Mouse (Mus musculus): ENCODE data around the gene Isg20l2.
"Not testable (repeated sequence)": the region's sequence is repeated elsewhere in the genome, so short reads cannot be mapped to it uniquely, and the experiment has no call there.

Isg20l2 gene

DNA sequence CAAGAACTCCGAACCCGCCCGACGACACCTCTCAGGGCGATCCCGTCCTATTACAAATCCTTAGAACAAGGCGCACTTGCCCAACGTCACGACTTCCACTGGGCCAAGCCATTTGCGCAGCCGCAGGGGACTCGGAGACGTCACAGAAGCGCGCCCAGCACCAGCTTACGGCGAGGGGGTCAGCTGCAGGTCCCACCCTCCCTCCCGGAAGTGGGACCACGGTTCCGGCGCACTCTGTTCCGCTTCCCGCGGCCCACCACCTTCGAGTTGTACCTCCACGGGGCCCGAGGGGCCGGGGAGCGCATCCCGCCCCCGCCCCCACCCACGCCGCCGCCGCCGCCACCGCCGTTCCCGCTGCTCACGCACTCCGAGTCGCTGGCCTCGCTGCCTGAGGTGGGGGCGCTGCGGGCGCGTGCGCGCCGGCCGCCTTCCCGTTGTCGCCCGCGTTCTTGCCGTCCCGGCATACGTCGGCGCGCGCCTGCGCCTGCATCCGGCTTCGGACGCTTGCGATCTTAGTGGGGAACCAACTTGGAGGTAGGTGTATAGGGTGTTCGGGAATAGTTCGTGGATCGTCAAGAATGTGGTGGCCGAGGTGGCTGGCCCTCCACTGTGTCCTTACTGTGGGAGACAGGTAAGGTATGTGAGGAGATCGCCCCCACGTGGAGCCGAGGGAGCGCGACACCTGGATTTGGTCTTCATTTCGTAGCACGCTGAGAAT lies at the start of gene Isg20l2, which contains the start of gene Rrnad1:
Isg20l2 (plus strand) TSS at position 237 of the 718 bp plus-strand sequence.
Rrnad1 (minus strand) TSS at position 640 of the 718 bp plus-strand sequence.
- ATAC-seq (ENCODE audit: insufficient number of reproducible peaks, low FRiP score, low TSS enrichment): peak; percentile 92

GRCm38 (mm10) chr3:87884291-87884690 lies 45.8 kb upstream of the Isg20l2 start:
- no peak for ATAC-seq (ENCODE audit: insufficient number of reproducible peaks, low FRiP score, low TSS enrichment)

DNA sequence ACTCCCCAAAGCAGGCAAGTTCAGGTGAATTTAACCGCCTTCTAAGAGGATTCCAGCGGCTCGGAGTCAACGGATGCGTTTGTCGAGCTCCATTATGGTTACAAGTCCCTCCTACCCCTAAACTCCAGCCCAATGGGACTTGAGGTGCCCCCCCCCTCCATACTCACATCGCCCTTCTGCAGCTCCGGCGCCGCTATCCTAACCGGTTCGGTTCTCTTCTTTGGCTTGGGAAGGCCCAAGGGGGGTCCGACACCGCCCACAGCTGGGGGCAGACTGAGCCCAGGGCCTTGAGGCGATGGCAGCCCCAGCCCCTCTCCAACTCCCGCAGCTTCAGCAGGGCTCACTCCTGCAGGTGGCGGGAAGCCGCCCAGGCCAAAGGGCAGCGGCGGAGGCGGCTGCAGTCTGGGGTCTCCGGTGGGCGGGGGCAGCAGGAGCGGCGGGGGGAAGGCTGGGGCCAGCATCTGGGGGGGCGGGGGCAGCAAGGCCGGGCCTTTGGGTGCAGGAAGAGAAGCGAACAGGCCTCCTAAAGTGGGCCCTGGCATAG lies 45.3 kb upstream of the Isg20l2 start:
- ATAC-seq (ENCODE audit: insufficient number of reproducible peaks, low FRiP score, low TSS enrichment): no peak; the same call in 1 of the 2 replicates

DNA sequence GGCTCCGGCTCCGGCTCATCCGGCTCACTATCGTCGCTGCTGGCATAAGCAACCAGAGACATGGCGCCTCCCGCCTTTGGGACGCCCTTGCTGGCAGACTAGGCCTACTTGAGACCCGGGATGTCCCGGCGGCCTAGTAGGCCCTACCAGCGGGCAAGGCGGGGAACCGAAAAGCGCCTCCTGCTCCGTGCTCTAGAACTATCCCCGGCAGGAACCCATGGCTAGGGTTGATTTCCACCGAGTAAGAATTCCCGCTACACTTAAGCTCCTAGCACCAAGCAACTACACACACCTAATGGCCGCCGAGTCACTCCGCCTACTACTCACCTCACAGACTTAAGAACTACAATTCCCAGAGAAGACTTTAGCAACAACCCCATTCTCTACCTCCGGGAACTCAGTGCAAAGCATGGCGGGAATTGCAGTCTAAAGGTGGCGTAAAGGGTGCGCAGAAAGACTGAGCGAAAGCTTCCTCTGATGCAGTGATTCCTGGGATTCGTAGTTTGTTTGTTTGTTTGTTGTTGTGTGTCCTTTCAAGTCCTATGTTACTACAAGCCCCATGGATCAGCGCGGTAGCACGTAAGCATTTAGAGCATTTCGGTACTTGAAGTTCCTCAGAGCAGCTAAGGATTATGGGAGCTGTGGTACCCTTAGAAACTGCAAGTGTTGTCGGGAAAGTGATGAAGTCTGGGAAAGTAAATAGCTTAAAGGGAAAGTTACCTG lies 44.7 kb upstream of the Isg20l2 start, which contains the start of gene Prcc:
Prcc (minus strand) TSS at position 328 of the 723 bp plus-strand sequence.
- ATAC-seq (ENCODE audit: insufficient number of reproducible peaks, low FRiP score, low TSS enrichment): peak; percentile 99

DNA sequence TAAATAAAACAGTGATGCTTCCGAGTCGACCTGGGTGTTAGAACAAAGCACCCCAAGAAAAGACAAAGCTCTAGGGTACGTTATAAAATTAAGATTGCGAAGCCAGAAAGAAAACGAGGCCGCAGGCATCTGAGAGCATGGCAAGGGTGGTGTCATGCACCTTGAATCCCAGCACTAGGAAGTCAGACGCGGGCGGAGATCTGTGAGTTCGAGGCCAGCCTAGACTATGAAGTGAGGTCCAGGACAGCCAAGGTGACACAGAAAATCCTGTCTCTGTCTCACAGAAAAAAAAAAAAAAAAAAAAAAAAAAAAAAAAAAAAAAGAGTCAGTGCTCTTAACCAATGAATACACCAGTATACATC lies 44.1 kb upstream of the Isg20l2 start:
- no peak for ATAC-seq (ENCODE audit: insufficient number of reproducible peaks, low FRiP score, low TSS enrichment)

DNA sequence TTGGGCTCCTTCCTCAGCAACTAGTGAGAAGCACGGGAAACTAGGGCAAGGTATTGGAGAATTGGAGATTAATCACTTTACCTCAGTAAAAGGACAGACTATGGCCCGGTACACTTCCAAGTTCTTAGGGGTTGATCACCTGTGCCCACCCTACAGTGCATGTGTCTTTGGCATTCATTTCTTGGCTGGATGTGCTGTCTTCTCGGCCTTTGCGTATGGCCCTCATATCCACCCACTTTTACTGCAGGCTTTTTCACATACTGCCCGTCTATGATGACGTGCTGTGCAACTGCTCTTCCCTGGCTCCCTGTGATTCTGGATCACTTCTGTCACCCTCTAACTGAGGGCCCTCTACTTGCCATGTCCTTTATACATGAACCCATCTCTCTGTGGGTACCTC lies 43.7 kb upstream of the Isg20l2 start:
- ATAC-seq (ENCODE audit: insufficient number of reproducible peaks, low FRiP score, low TSS enrichment): no peak

DNA sequence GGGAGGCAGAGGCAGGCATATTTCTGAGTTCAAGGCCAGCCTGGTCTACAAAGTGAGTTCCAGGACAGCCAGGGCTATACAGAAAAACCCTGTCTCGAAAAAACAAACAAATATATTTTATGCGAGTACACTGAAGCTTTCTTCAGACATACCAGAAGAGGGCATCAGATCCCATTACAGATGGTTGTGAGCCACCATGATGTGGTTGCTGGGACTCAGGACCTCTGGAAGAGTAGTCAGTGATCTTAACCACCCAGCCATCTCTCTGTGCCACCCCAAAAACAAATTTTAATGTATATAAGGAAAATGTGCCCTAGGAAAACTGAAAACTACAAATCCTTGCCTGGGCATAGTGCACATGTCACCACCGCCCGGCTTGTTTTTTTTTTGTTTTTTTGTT lies 42.7 kb upstream of the Isg20l2 start:
- not testable (repeated sequence) for ATAC-seq (ENCODE audit: insufficient number of reproducible peaks, low FRiP score, low TSS enrichment)

GRCm38 (mm10) chr3:87891481-87891880 lies 38.6 kb upstream of the Isg20l2 start:
- no peak for ATAC-seq (ENCODE audit: insufficient number of reproducible peaks, low FRiP score, low TSS enrichment)

DNA sequence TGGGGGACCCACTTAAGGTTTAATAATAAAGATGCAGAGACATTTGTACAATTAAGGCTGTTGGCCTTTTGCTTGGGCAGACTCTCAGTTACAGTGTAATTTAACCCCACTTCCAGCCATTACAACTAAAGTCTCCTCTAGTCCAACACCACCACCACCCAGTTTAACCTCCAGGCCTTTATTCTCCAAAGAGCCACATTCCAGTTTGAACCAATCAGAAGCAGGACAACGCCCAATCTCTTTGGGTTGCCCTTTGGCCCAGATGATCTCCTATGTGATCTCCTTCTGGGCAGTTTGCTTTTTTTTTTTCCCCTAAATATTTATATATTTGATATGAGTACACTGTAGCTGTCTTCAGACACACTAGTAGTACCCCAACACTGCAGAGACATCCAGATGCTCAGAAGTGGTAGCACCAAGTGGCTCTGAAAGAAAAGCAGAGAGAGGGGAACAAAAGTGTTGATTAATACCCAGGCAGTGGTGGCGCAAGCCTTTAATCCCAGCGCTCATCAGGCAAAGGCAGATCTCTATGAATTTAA lies 36.7 kb upstream of the Isg20l2 start:
- no peak for ATAC-seq (ENCODE audit: insufficient number of reproducible peaks, low FRiP score, low TSS enrichment)

DNA sequence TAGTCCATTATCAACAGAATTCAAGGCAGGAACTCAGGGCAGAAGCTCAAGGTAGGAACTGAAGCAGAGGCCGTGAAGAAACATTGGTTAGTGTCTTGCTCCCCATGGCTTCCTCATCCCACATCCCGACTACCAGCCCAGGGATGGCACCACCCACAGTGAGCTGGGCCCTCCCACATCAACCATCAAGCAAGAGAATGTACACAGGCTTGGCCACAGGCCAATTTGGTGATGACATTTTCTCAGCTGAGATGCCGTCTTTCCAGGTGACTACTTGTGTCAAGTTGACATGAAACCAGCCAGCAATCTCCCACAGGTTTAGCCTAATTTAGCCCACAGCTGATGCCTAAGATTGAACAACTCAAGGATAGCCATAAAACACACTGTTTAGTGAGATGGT lies 30.8 kb upstream of the Isg20l2 start:
- no peak for ATAC-seq (ENCODE audit: insufficient number of reproducible peaks, low FRiP score, low TSS enrichment)

DNA sequence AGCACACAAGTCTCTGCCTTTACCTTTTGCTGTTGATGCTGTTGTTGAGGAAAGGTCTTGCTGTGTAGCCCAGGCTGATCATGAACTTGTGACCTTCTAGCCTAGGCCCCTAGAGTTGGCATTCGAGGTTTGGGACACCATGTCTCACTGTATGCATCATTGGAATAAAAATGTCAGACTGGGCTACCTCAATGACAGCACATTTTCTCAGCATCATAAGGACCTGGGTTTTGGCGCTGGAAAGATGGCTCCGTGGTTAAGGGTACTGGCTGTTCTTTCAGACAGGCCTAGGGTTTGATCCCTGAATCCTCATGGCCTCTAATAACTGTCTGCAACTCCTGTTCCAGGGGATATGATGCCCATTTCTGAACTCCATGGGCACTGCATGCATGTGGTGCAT lies 30.3 kb upstream of the Isg20l2 start:
- no peak for ATAC-seq (ENCODE audit: insufficient number of reproducible peaks, low FRiP score, low TSS enrichment)

- ATAC-seq (ENCODE audit: insufficient number of reproducible peaks, low FRiP score, low TSS enrichment): no peak
Measured at GRCm38 (mm10) chr3:87901036-87901624, 29.0 kb upstream of the Isg20l2 start.

- not testable (repeated sequence) for ATAC-seq (ENCODE audit: insufficient number of reproducible peaks, low FRiP score, low TSS enrichment)
Measured at GRCm38 (mm10) chr3:87901959-87902358, 28.2 kb upstream of the Isg20l2 start.

- no peak for ATAC-seq (ENCODE audit: insufficient number of reproducible peaks, low FRiP score, low TSS enrichment)
Measured at GRCm38 (mm10) chr3:87903821-87904220, 26.3 kb upstream of the Isg20l2 start.

- ATAC-seq (ENCODE audit: insufficient number of reproducible peaks, low FRiP score, low TSS enrichment): peak; percentile 92
Measured at GRCm38 (mm10) chr3:87905880-87906485, 24.1 kb upstream of the Isg20l2 start, which contains the start of gene Hdgf. Hdgf (plus strand) TSS chr3:87906321.

DNA sequence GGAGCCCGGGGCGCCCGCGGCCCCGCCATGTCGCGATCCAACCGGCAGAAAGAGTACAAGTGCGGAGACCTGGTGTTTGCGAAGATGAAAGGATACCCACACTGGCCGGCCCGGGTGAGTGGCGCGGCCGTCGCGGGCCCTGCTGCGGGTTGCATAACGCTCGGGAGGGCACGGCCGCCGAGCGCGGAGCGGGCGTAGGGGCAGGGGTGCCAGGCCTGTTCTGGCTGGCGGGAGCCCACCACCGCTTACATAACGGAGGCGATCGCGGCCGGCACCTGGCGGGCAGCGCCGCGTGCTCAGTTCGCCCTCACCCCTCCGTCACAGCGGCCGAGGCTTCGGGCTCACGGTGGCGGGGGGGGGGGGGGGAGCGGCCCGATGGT lies 23.5 kb upstream of the Isg20l2 start:
- peak; percentile 28 for ATAC-seq (ENCODE audit: insufficient number of reproducible peaks, low FRiP score, low TSS enrichment)

GRCm38 (mm10) chr3:87906981-87907857 lies 22.9 kb upstream of the Isg20l2 start:
- no peak for ATAC-seq (ENCODE audit: insufficient number of reproducible peaks, low FRiP score, low TSS enrichment)

GRCm38 (mm10) chr3:87907906-87908305 lies 22.2 kb upstream of the Isg20l2 start:
- ATAC-seq (ENCODE audit: insufficient number of reproducible peaks, low FRiP score, low TSS enrichment): no peak

GRCm38 (mm10) chr3:87909381-87909780 lies 20.7 kb upstream of the Isg20l2 start:
- ATAC-seq (ENCODE audit: insufficient number of reproducible peaks, low FRiP score, low TSS enrichment): no peak

All from cerebellum, adult (tissue).